19 mouse cellular contexts compared by ENCODE assay signal in the genomic region with DNA sequence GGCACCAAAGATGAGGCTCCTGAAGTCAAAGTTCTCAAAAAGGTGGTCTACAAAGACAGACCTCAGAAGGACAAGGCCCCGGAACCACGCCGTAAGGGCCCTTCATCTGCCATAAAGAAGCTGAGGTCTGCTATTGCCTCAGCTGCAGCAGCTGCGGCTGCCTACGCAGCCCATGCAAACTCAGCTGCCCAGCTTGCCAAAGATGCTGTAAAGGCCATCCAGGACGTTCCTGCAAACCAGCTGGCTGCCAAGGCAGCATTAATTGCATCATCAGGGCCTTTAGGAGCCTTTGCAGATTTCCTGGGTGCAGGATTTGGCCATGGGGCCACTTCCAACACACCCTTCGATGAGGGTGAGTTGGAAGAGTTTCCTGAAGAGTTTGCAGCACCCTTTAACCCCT. TPM values are rescaled to one million over a fixed set of nuclear protein-coding genes. Genes with fewer than 3 reads are reported as not detected.
A peak's percentile ranks its signal among the peaks of the same experiment; 100 is the strongest.
DNase-seq lines count a peak whose midpoint lies in the region; ATAC-seq and TF ChIP-seq lines count a peak whose summit lies in the region.
"Had no signal": no experiment of that assay in that cellular context is flagged by ENCODE, and none has a peak within 500 bp of the region (broad histone marks: within the 10 kb centered on the region; RNA-seq: fewer than 3 reads in every experiment).

No protein-coding gene starts in this region.

- no peak for TF ChIP-seq EP300 in heart, postnatal 0 days (IDR thresholded peaks at IDR 0.05; ENCODE audit: low read depth)

- no peak for DNase-seq in heart, postnatal 0 days (ENCODE audit: low spot score)
- DNase-seq in heart, embryonic 10.5 days (ENCODE audit: low spot score) = no peak
- DNase-seq in adipocyte (ENCODE audit: low spot score) = peak; percentile 50
- DNase-seq in fat pad, adult 2 months (ENCODE audit: extremely low read depth, low read depth, low spot score) = peak; percentile 14
- DNase-seq in lung, postnatal 36 days = peak; percentile 41
- no peak for DNase-seq in retina, embryonic 14.5 days (ENCODE audit: low spot score)
- no peak for DNase-seq in right cerebral cortex, adult 18-20 months
- DNase-seq in cerebellum, postnatal 14 days = no peak
- DNase-seq: cerebellum, postnatal 10 days; kidney, postnatal 25 days; left cerebral cortex, postnatal 4 days had no signal

- H3K9ac ChIP-seq in heart, postnatal 0 days (replicated peaks; ENCODE audit: low read depth, low read length) = no peak overlapping the region
- H3K9ac ChIP-seq: heart, embryonic 12.5 days; hindbrain, embryonic 14.5 days; liver, embryonic 14.5 days; neural tube, embryonic 15.5 days had no signal

- H3K4me2 ChIP-seq in heart, postnatal 0 days (ENCODE audit: low read depth, low read length) = no peak overlapping the region
- H3K4me2 ChIP-seq: heart, embryonic 12.5 days; hindbrain, embryonic 14.5 days; neural tube, embryonic 15.5 days had no signal

- H3K4me3 ChIP-seq in heart, postnatal 0 days (ENCODE audit: low read depth, low read length) = no peak overlapping the region
- no peak overlapping the region for H3K4me3 ChIP-seq in heart, embryonic 10.5 days
- H3K4me3 ChIP-seq: heart, embryonic 12.5 days; megakaryocyte, embryonic 14.5 days; neural tube, embryonic 15.5 days had no signal

- no peaks in the 10 kb centered on the region for H3K9me3 ChIP-seq in heart, postnatal 0 days (replicated peaks; ENCODE audit: control insufficient read depth, low read length)
- H3K9me3 ChIP-seq in heart, embryonic 10.5 days = no peaks in the 10 kb centered on the region
- H3K9me3 ChIP-seq: heart, embryonic 12.5 days; megakaryocyte, embryonic 14.5 days; neural tube, embryonic 15.5 days had no signal

- no peaks in the 10 kb centered on the region for H3K4me1 ChIP-seq in heart, postnatal 0 days (ENCODE audit: control insufficient read depth, insufficient read depth)
- H3K4me1 ChIP-seq in heart, embryonic 10.5 days = peaks cover 5% of the 10 kb centered on the region; the same call in 1 of the 2 replicates
- H3K4me1 ChIP-seq: megakaryocyte, embryonic 14.5 days; neural tube, embryonic 15.5 days had no signal

- no peaks in the 10 kb centered on the region for H3K27me3 ChIP-seq in heart, postnatal 0 days (ENCODE audit: control insufficient read depth, insufficient read depth, low read length)
- H3K27me3 ChIP-seq in heart, embryonic 10.5 days (ENCODE audit: insufficient read depth, poor library complexity, severe bottlenecking) = no peaks in the 10 kb centered on the region; the same call in 1 of the 2 replicates
- H3K27me3 ChIP-seq: heart, embryonic 12.5 days; neural tube, embryonic 15.5 days had no signal

- no peak for ATAC-seq in heart, postnatal 0 days (ENCODE audit: insufficient read depth, low read depth)

- H3K27ac ChIP-seq in heart, postnatal 0 days (ENCODE audit: low read depth) = peak overlapping the region; percentile 16; the same call in 1 of the 2 replicates
- no peak overlapping the region for H3K27ac ChIP-seq in heart, embryonic 10.5 days
- H3K27ac ChIP-seq: hindbrain, embryonic 14.5 days; liver, embryonic 14.5 days; neural tube, embryonic 15.5 days had no signal

- WGBS in heart, postnatal 0 days = 71% methylated on average over 7 of the region's 7 CpGs
- WGBS in heart, embryonic 10.5 days = 73% methylated on average over 7 of the region's 7 CpGs

- no peaks in the 10 kb centered on the region for H3K36me3 ChIP-seq in heart, postnatal 0 days (replicated peaks; ENCODE audit: control insufficient read depth, insufficient read depth, low read length)
- no peaks in the 10 kb centered on the region for H3K36me3 ChIP-seq in heart, embryonic 10.5 days
- H3K36me3 ChIP-seq: heart, embryonic 12.5 days; neural tube, embryonic 15.5 days had no signal

- no peak for TF ChIP-seq CTCF in heart, postnatal 0 days (IDR thresholded peaks at IDR 0.05; ENCODE audit: low read depth)

RNA-seq across cellular contexts. Expression of a gene that starts 15.1 kb away (rescaled TPM):
- total RNA-seq in heart, postnatal 0 days (2014; rRNA removed; ENCODE audit: low replicate concordance) = not detected in 2 replicates
- 0.08 and 0.12 TPM in 2 replicates for polyA plus RNA-seq in heart, postnatal 0 days (2015; fragmentation: Nextera tagmentation; extraction: Ambion mirVana)
- polyA plus RNA-seq in heart, embryonic 10.5 days (2016; fragmentation: Nextera tagmentation; extraction: Ambion mirVana) = 0.44 and 0.59 TPM in 2 replicates
- total RNA-seq: layer of hippocampus, postnatal 25 days; left cerebral cortex, postnatal 4 days; monocyte, adult 5-6 weeks had no signal
- polyA plus RNA-seq: liver, embryonic 14.5 days; spleen, adult 2 months had no signal

RNA-seq across cellular contexts. Expression of a gene that starts 29.8 kb away (rescaled TPM):
- 11.7 and 27.6 TPM in 2 replicates for total RNA-seq in heart, postnatal 0 days (2014; rRNA removed; ENCODE audit: low replicate concordance)
- polyA plus RNA-seq in heart, postnatal 0 days (2015; fragmentation: Nextera tagmentation; extraction: Ambion mirVana) = 18.3 and 18.8 TPM in 2 replicates
- 29.8 and 31.4 TPM in 2 replicates for polyA plus RNA-seq in heart, embryonic 10.5 days (2016; fragmentation: Nextera tagmentation; extraction: Ambion mirVana)

RNA-seq across cellular contexts. Expression of a gene that starts 35.7 kb away (rescaled TPM):
- total RNA-seq in heart, postnatal 0 days (2014; rRNA removed; ENCODE audit: low replicate concordance) = 214 and 223 TPM in 2 replicates
- polyA plus RNA-seq in heart, postnatal 0 days (2015; fragmentation: Nextera tagmentation; extraction: Ambion mirVana) = 138 and 159 TPM in 2 replicates
- polyA plus RNA-seq in heart, embryonic 10.5 days (2016; fragmentation: Nextera tagmentation; extraction: Ambion mirVana) = 96.2 and 131 TPM in 2 replicates

Comparison
In these comparisons a context has a peak if more than half of its experiments do, and no peak if none do; other contexts are left out.
1. DNase-seq: peak in adipocyte (single experiment), fat pad, adult 2 months (single experiment) and lung, postnatal 36 days (single experiment); none in heart, postnatal 0 days (single experiment), heart, embryonic 10.5 days (single experiment), retina, embryonic 14.5 days (single experiment), right cerebral cortex, adult 18-20 months (single experiment) and cerebellum, postnatal 14 days (0 of 2).